Mouse (Mus musculus): ENCODE results near the gene Gm11554.
"Not testable (repeated sequence)": the region's sequence is repeated elsewhere in the genome, so short reads cannot be mapped to it uniquely, and the experiment has no call there.

Gm11554 gene

DNA sequence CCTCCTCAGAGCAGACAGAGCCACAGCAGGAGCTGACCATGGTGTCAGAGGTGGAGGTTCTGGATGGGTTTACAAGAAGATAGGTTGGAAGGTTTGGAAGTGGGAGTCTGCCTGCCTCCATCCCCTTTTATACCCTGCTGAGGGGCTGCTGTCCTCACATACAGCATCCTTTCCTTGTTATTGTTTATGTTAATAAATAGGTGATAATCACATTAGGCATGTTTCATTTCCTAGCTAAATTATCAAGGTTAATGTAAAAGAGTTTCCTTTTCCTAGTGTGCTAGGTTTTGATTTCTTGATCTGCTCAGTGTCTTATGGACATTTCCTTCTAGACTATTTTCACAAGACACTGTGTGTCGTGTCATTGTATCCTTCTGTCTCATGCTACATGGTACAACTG, at the start of gene Gm11554:
Gene Gm11554, minus strand, starts transcription at position 101 of the 400 bp plus-strand sequence.
- in situ Hi-C loops (cut with MboI, MseI), result not testable (repeated sequence)

DNA sequence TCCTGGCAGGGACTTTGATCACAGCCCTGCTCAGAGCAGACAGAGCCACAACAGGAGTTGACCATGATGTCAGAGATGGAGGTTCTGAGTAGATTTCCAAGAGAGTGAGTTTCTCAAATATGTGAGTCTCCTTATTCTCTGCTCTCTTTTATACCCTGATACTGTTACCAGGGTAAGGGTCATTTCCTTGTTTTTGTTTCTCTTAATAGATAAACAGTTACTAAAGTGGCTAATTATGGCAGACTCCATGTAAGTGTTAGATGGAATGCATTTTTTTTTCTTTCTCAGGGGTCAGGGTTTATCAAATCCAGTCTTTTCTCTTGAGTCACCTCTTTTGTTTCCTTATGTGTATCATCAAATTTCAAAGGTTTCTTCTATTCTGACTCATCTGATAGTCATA, 47.3 kb upstream of the Gm11554 start, which contains the start of gene Krtap4-16:
Gene Krtap4-16, minus strand, starts transcription at position 101 of the 400 bp plus-strand sequence.
- in situ Hi-C loops (cut with MboI, MseI), result no loop called here

GRCm38 (mm10) chr11:99846746-99847145, 42.5 kb upstream of the Gm11554 start:
- in situ Hi-C loops (cut with MboI, MseI), result no loop called here

- in situ Hi-C loops (cut with MboI, MseI), result no loop called here
Measured at GRCm38 (mm10) chr11:99842185-99842584, 37.9 kb upstream of the Gm11554 start.

GRCm38 (mm10) chr11:99837966-99838365, 33.7 kb upstream of the Gm11554 start, which contains the start of gene 2300003K06Rik:
Gene 2300003K06Rik (minus strand): TSS chr11:99838066.
- in situ Hi-C loops (cut with MboI, MseI), result no loop called here

- in situ Hi-C loops (cut with MboI, MseI), result not testable (repeated sequence)
Measured at GRCm38 (mm10) chr11:99815566-99815965, 11.3 kb upstream of the Gm11554 start, which contains the start of gene Gm11564. Gene Gm11564 (minus strand): TSS chr11:99815666.

- in situ Hi-C loops (cut with MboI, MseI), result not testable (repeated sequence)
Measured at GRCm38 (mm10) chr11:99809792-99810191, 5.5 kb upstream of the Gm11554 start, which contains the start of gene Krtap4-13. Gene Krtap4-13 (minus strand): TSS chr11:99809892.

DNA sequence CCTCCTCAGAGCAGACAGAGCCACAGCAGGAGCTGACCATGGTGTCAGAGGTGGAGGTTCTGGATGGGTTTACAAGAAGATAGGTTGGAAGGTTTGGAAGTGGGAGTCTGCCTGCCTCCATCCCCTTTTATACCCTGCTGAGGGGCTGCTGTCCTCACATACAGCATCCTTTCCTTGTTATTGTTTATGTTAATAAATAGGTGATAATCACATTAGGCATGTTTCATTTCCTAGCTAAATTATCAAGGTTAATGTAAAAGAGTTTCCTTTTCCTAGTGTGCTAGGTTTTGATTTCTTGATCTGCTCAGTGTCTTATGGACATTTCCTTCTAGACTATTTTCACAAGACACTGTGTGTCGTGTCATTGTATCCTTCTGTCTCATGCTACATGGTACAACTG, 5.4 kb downstream of the Gm11554 start, which contains the start of gene Gm11569:
Gene Gm11569, minus strand, starts transcription at position 101 of the 400 bp plus-strand sequence.
- in situ Hi-C loops (cut with MboI, MseI), result not testable (repeated sequence)

DNA sequence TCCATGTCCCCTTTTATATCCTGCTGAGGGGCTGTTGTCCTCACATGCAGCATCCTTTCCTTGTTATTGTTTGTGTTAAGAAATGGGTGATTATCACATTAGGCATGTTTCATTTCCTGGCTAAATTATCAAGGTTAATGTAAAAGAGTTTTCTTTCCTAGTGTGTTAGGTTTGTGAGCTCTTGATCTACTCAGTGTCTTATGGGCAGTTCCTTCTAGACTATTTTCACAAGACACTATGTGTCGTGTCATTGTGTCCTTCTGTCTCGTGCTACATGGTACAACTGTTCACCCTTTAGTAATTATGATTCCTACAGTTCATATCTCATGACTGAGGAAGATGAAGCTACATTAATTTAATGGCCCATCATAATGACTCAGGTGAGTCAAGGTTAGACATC, 10.9 kb downstream of the Gm11554 start, which contains the start of gene Gm11596:
Gene Gm11596, minus strand, starts transcription at position 101 of the 400 bp plus-strand sequence.
- in situ Hi-C loops (cut with MboI, MseI), result no loop called here

DNA sequence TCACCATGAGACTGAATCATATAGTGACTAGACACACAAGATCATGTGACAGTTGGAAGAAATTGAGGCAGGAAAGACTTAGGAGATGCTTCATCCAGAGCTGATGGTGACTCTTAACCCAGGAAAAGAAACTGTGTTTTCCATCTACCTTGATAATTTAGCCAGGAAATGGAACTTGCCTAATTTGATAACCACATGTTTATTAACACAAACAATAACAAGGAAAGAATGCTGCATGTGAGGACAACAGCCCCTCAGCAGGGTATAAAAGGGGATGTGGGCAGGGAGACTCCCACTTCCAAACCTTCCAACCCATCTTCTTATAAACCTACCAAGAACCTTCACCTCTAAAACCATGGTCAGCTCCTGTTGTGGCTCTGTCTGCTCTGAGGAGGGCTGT, 19.3 kb downstream of the Gm11554 start, which contains the start of gene Krtap4-9:
Gene Krtap4-9, plus strand, starts transcription at position 301 of the 400 bp plus-strand sequence.
- in situ Hi-C loops (cut with MboI, MseI), result not testable (repeated sequence)

GRCm38 (mm10) chr11:99780604-99781003, 23.6 kb downstream of the Gm11554 start, which contains the start of gene Krtap4-8:
Gene Krtap4-8 (minus strand): TSS chr11:99780704.
- in situ Hi-C loops (cut with MboI, MseI), result no loop called here

GRCm38 (mm10) chr11:99778401-99778800, 25.8 kb downstream of the Gm11554 start:
- in situ Hi-C loops (cut with MboI, MseI), result no loop called here

GRCm38 (mm10) chr11:99772813-99773212, 31.4 kb downstream of the Gm11554 start, which contains the start of gene Gm11595:
Gene Gm11595 (minus strand): TSS chr11:99772913.
- in situ Hi-C loops (cut with MboI, MseI), result not testable (repeated sequence)

DNA sequence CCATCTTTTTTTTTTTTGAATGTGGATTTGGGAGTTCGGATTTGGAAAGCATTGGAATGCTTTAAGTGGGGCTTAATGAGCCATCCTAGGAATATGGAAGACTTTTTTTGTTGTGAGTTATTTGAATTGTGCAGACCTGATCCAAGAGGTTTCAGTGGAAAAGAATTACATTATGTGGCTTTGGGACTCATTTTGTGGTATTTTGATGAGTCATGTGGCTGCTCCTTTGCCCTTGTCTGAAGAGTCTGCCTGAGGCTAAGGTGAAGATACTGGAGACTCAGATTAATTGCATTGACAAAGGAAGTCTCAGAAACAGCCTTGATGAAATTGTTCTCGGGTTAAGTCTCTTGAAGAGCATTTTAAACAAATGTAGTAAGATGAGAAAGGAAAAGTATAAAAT, 35.8 kb downstream of the Gm11554 start:
- in situ Hi-C loops (cut with MboI, MseI), result no loop called here

- in situ Hi-C loops (cut with MboI, MseI), result no loop called here
Measured at GRCm38 (mm10) chr11:99758877-99759276, 45.4 kb downstream of the Gm11554 start.
